Mouse (Mus musculus): ENCODE data around the gene Oas1f. TPM values are rescaled to one million over a fixed set of nuclear protein-coding genes. Genes with fewer than 3 reads are reported as not detected.
"Not testable (repeated sequence)": the region's sequence is repeated elsewhere in the genome, so short reads cannot be mapped to it uniquely, and the experiment has no call there.

Oas1f gene
- polyA plus RNA-seq, 1 experiment: not detected

GRCm38 (mm10) chr5:120887831-120888230 lies 40.7 kb downstream of the Oas1f start:
- H3K79me2 ChIP-seq (ENCODE audit: control insufficient read depth, insufficient read depth): no peaks in the 10 kb centered on the region
- no peak overlapping the region for H3ac ChIP-seq (ENCODE audit: control insufficient read depth, insufficient read length)
- H3K36me3 ChIP-seq (ENCODE audit: control insufficient read depth, insufficient read depth): no peaks in the 10 kb centered on the region
- H3K4me3 ChIP-seq: no peak overlapping the region
- no peaks in the 10 kb centered on the region for H3K27me3 ChIP-seq (ENCODE audit: control insufficient read depth, insufficient read depth, insufficient read length)
- TF ChIP-seq MYOG (IDR thresholded peaks at IDR 0.05; ENCODE audit: control insufficient read depth in 1 of 3, insufficient read depth in 1 of 3, insufficient read length in 2 of 3, low read depth in 2 of 3) (no peak), POLR2AphosphoS2 (IDR thresholded peaks at IDR 0.05; ENCODE audit: insufficient read length, low read depth) (no peak), TCF3 (IDR thresholded peaks at IDR 0.05; ENCODE audit: insufficient read length, low read depth) (no peak), USF1 (IDR thresholded peaks at IDR 0.05; ENCODE audit: low read depth) (no peak), TCF12 (IDR thresholded peaks at IDR 0.05; ENCODE audit: insufficient read depth, poor library complexity, severe bottlenecking) (no peak), MAX (IDR thresholded peaks at IDR 0.05; ENCODE audit: low read depth) (no peak), E2F4 (IDR thresholded peaks at IDR 0.05; ENCODE audit: insufficient read depth) (no peak), REST (IDR thresholded peaks at IDR 0.05; ENCODE audit: insufficient read depth, insufficient read length) (no peak), CEBPB (IDR thresholded peaks at IDR 0.05; ENCODE audit: insufficient read depth, poor library complexity, severe bottlenecking) (no peak)
- no peak overlapping the region for H3K4me2 ChIP-seq (ENCODE audit: low read depth)

- not testable (repeated sequence) for H3K27me3 ChIP-seq (ENCODE audit: control insufficient read depth, insufficient read depth, insufficient read length); H3K79me2 ChIP-seq (ENCODE audit: control insufficient read depth, insufficient read depth); H3ac ChIP-seq (ENCODE audit: control insufficient read depth, insufficient read length); H3K36me3 ChIP-seq (ENCODE audit: control insufficient read depth, insufficient read depth); H3K4me3 ChIP-seq; H3K4me2 ChIP-seq (ENCODE audit: low read depth)
These were observed 41.2 kb downstream of the Oas1f start for GRCm38 (mm10) chr5:120888294-120888815.

GRCm38 (mm10) chr5:120890026-120890425 lies 42.9 kb downstream of the Oas1f start:
- Histone ChIP-seq H3K4me2 (ENCODE audit: low read depth) (no peak overlapping the region), H3K27me3 (ENCODE audit: control insufficient read depth, insufficient read depth, insufficient read length) (no peaks in the 10 kb centered on the region), H3K79me2 (ENCODE audit: control insufficient read depth, insufficient read depth) (no peaks in the 10 kb centered on the region), H3K36me3 (ENCODE audit: control insufficient read depth, insufficient read depth) (no peaks in the 10 kb centered on the region), H3K4me3 (no peak overlapping the region), H3ac (ENCODE audit: control insufficient read depth, insufficient read length) (no peak overlapping the region)
- TF ChIP-seq MYOG (IDR thresholded peaks at IDR 0.05; ENCODE audit: control insufficient read depth in 1 of 3, insufficient read depth in 1 of 3, insufficient read length in 2 of 3, low read depth in 2 of 3) (no peak), POLR2AphosphoS2 (IDR thresholded peaks at IDR 0.05; ENCODE audit: insufficient read length, low read depth) (no peak), MAX (IDR thresholded peaks at IDR 0.05; ENCODE audit: low read depth) (no peak), REST (IDR thresholded peaks at IDR 0.05; ENCODE audit: insufficient read depth, insufficient read length) (no peak), POLR2A (IDR thresholded peaks at IDR 0.05; ENCODE audit: insufficient read length, low read depth) (no peak), SRF (IDR thresholded peaks at IDR 0.05; ENCODE audit: control insufficient read depth, insufficient read length, low read depth) (no peak), CEBPB (IDR thresholded peaks at IDR 0.05; ENCODE audit: insufficient read depth, poor library complexity, severe bottlenecking) (no peak), TCF12 (IDR thresholded peaks at IDR 0.05; ENCODE audit: insufficient read depth, poor library complexity, severe bottlenecking) (no peak), E2F4 (IDR thresholded peaks at IDR 0.05; ENCODE audit: insufficient read depth) (no peak), MYOD1 (IDR thresholded peaks at IDR 0.05; ENCODE audit: control insufficient read depth in 1 of 3, insufficient read length in 2 of 3, low read depth in 2 of 3) (no peak), USF1 (IDR thresholded peaks at IDR 0.05; ENCODE audit: low read depth) (no peak), TCF3 (IDR thresholded peaks at IDR 0.05; ENCODE audit: insufficient read length, low read depth) (no peak)

- Histone ChIP-seq H3K4me2 (ENCODE audit: low read depth) (no peak overlapping the region), H3K79me2 (ENCODE audit: control insufficient read depth, insufficient read depth) (no peaks in the 10 kb centered on the region), H3K27me3 (ENCODE audit: control insufficient read depth, insufficient read depth, insufficient read length) (no peaks in the 10 kb centered on the region), H3ac (ENCODE audit: control insufficient read depth, insufficient read length) (no peak overlapping the region), H3K36me3 (ENCODE audit: control insufficient read depth, insufficient read depth) (no peaks in the 10 kb centered on the region), H3K4me3 (no peak overlapping the region)
- TF ChIP-seq POLR2AphosphoS2 (IDR thresholded peaks at IDR 0.05; ENCODE audit: insufficient read length, low read depth) (no peak), TCF3 (IDR thresholded peaks at IDR 0.05; ENCODE audit: insufficient read length, low read depth) (no peak), REST (IDR thresholded peaks at IDR 0.05; ENCODE audit: insufficient read depth, insufficient read length) (no peak), MYOD1 (IDR thresholded peaks at IDR 0.05; ENCODE audit: control insufficient read depth in 1 of 3, insufficient read length in 2 of 3, low read depth in 2 of 3) (no peak), SRF (IDR thresholded peaks at IDR 0.05; ENCODE audit: control insufficient read depth, insufficient read length, low read depth) (no peak), CEBPB (IDR thresholded peaks at IDR 0.05; ENCODE audit: insufficient read depth, poor library complexity, severe bottlenecking) (no peak), USF1 (IDR thresholded peaks at IDR 0.05; ENCODE audit: low read depth) (no peak), E2F4 (IDR thresholded peaks at IDR 0.05; ENCODE audit: insufficient read depth) (no peak), POLR2A (IDR thresholded peaks at IDR 0.05; ENCODE audit: insufficient read length, low read depth) (no peak), MYOG (IDR thresholded peaks at IDR 0.05; ENCODE audit: control insufficient read depth in 1 of 3, insufficient read depth in 1 of 3, insufficient read length in 2 of 3, low read depth in 2 of 3) (no peak), TCF12 (IDR thresholded peaks at IDR 0.05; ENCODE audit: insufficient read depth, poor library complexity, severe bottlenecking) (no peak), MAX (IDR thresholded peaks at IDR 0.05; ENCODE audit: low read depth) (no peak)
These were observed 43.8 kb downstream of the Oas1f start for GRCm38 (mm10) chr5:120890991-120891390.

- not testable (repeated sequence) for H3K36me3 ChIP-seq (ENCODE audit: control insufficient read depth, insufficient read depth); H3K79me2 ChIP-seq (ENCODE audit: control insufficient read depth, insufficient read depth); H3K27me3 ChIP-seq (ENCODE audit: control insufficient read depth, insufficient read depth, insufficient read length); H3K4me2 ChIP-seq (ENCODE audit: low read depth); H3K4me3 ChIP-seq; H3ac ChIP-seq (ENCODE audit: control insufficient read depth, insufficient read length)
These were observed 44.5 kb downstream of the Oas1f start for GRCm38 (mm10) chr5:120891566-120892242.

Measured in myocyte (in vitro differentiated cells).